Mouse (Mus musculus) liver, postnatal 0 days (tissue): Measurements from ENCODE around the gene Cdc26.

Source experiments
- CTCF ChIP-seq: sonication (generic); IDR thresholded peaks from 2 replicates; pipeline ENCODE4 v1.5.1; 2016; ENCODE audit warnings: antibody characterized with exemption, low read depth
- EP300 ChIP-seq: IDR thresholded peaks from 2 replicates; pipeline ENCODE4 v1.6.1; 2016; ENCODE audit warnings: antibody characterized with exemption, low read depth, mild to moderate bottlenecking

DNA sequence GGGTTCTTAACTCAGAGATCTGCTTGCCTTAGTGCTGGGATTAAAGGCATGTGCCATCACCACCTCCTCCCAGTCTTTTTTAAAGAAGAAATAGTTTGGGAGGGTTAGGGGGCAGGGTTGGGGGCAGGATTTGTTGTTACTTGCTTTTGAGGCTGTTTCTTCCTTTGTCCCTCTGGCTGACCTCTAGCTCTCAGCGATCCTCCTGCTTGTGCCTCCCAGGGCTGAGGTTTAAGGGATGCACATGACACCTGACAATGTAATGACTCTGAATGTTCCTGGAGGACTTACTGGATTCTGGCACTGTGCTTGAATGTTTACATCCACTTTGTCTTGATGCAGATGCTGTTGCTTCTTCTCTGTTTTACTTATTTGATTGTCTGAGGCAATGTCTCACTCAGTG is 36.0 kb downstream of the Cdc26 start:
- TF ChIP-seq CTCF (no peak), EP300 (no peak)
